Mouse (Mus musculus) liver, embryonic 11.5 days (tissue): ENCODE measurements at regions not wholly inside any gene's neighbourhood (a gene's known extent, or its start where the extent isn't known, plus 50 kb on each side); places are given as distances from the start of the nearest gene placed in this dataset.

Experiments used
- ATAC-seq: fragments of 200-750 bp; cut with Nextera tagmentation; replicated peaks from 2 replicates; pipeline ENCODE4 v1.8.0; 2017; ENCODE audit warnings: moderate number of reproducible peaks, mild to moderate bottlenecking, moderate TSS enrichment, moderate library complexity; ENCODE audit not compliant: low FRiP score
- DNase-seq: peaks from one replicate; pipeline ENCODE4 v3.0.0-alpha.2; 2017; ENCODE audit warnings: low spot score
- H3K27ac ChIP-seq: fragments of 300-500 bp; sonication (generic); 2 replicates; pipeline ENCODE4 v1.5.1; 2014; ENCODE audit warnings: mild to moderate bottlenecking, low read depth, low read length, control low read depth
- H3K27me3 ChIP-seq: fragments of 300-500 bp; sonication (generic); replicated peaks from 2 replicates; pipeline ENCODE4 v1.6.1; 2014; ENCODE audit warnings: low read length, mixed read lengths; ENCODE audit not compliant: control insufficient read depth, insufficient read depth
- H3K36me3 ChIP-seq: fragments of 300-500 bp; sonication (generic); 2 replicates; pipeline ENCODE4 v1.6.1; 2014; ENCODE audit warnings: mild to moderate bottlenecking, low read length, moderate library complexity, mixed read lengths; ENCODE audit not compliant: control insufficient read depth, insufficient read depth
- H3K4me1 ChIP-seq: fragments of 300-500 bp; sonication (generic); replicated peaks from 2 replicates; pipeline ENCODE4 v1.6.1; 2014; ENCODE audit warnings: low read length, mixed read lengths; ENCODE audit not compliant: control insufficient read depth, insufficient read depth
- H3K4me2 ChIP-seq: fragments of 300-500 bp; sonication (generic); 2 replicates; pipeline ENCODE4 v1.6.1; 2014; ENCODE audit warnings: mild to moderate bottlenecking, control low read depth, moderate library complexity
- H3K4me3 ChIP-seq: fragments of 300-500 bp; sonication (generic); 2 replicates; pipeline ENCODE4 v1.5.1; 2014; ENCODE audit warnings: low read depth, low read length, control low read depth
- H3K9ac ChIP-seq: fragments of 300-500 bp; sonication (generic); 2 replicates; pipeline ENCODE4 v1.6.1; 2014; ENCODE audit warnings: low read depth, low read length, control low read depth
- H3K9me3 ChIP-seq: fragments of 300-500 bp; sonication (generic); 2 replicates; pipeline ENCODE4 v1.6.1; 2016; ENCODE audit warnings: low read length, inconsistent platforms, mixed read lengths; ENCODE audit not compliant: control insufficient read depth
- WGBS: fragments of 180-500 bp; shearing (Covaris S2); extraction: QIAGEN DNeasy Blood & Tissue Kit; methylation state at CpG from one replicate; pipeline ENCODE4 v1.1.7; 2014; 5-methylcytosine and 5-hydroxymethylcytosine counted together

DNA sequence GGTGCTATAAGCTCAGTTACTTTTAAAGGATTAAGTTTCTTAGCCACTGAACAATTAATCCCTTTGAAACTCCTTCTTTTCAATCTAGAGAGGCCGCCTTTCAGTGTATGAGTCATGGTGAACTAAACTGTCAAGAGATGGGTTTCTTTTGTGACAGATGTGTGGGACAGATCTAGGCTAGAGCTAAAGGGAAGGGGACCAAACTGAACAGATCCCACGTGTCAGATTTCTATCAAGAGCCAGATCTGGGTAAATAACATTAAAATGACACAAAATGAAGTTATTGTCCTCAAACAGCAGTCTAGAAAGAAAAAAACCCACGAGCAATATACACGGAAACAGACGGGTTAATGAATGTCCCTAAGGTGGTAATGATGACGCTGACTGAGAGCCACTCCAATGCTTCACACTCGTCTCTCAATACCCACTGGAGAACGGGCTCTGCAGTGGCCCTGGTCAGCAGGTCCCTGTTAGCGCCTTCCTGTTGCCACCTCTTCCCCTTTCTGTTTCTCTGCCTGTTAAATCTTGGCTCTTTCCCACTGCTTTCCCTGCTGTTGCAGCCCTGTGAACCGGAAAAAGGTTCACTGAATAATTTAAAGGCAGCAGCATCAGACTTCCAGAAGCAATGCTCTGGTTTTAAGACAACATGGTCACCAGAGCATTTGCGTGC lies 52.7 kb upstream of the Rab3gap2 start:
- Histone ChIP-seq H3K9me3 (no peaks in the 10 kb centered on the region), H3K9ac (no peak overlapping the region), H3K27me3 (no peaks in the 10 kb centered on the region), H3K27ac (no peak overlapping the region), H3K36me3 (no peaks in the 10 kb centered on the region), H3K4me3 (no peak overlapping the region), H3K4me1 (no peaks in the 10 kb centered on the region), H3K4me2 (no peak overlapping the region)
- no peak for DNase-seq
- no peak for ATAC-seq
- WGBS: 69% methylated on average over 11 of the region's 11 CpGs

GRCm38 (mm10) chr1:185150431-185151129 lies 53.3 kb upstream of the Rab3gap2 start:
- Histone ChIP-seq H3K4me2 (no peak overlapping the region), H3K4me1 (no peaks in the 10 kb centered on the region), H3K27me3 (no peaks in the 10 kb centered on the region), H3K36me3 (no peaks in the 10 kb centered on the region), H3K9ac (no peak overlapping the region), H3K27ac (no peak overlapping the region), H3K9me3 (no peaks in the 10 kb centered on the region), H3K4me3 (no peak overlapping the region)
- DNase-seq: no peak
- no peak for ATAC-seq
- 82% methylated on average over 15 of the region's 15 CpGs for WGBS

DNA sequence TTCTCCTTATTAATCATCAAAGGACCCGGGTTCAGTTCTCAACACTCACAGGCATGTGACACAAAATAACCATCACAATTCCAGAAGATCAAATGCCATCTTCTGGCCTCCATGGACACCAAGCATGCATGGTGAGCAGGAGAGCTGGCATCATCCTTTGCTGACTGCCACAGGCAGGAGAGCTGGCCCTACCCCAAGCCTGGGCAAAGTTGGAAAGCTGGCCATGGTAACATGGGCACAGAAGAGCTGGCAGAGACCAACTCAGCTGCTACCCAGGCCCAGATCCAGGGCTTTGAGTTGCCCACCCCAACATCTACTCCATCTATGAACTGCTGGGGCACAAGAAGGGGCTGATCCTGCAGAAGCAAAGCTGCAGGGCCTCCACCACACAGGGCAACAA lies 59.1 kb upstream of the Rab3gap2 start:
- no peak overlapping the region for H3K4me3 ChIP-seq
- H3K4me1 ChIP-seq: no peaks in the 10 kb centered on the region
- DNase-seq (no peak), ATAC-seq (no peak)
- WGBS: 89% methylated on average over 1 of the region's 1 CpGs
- no peak overlapping the region for H3K9ac ChIP-seq
- no peaks in the 10 kb centered on the region for H3K27me3 ChIP-seq
- no peaks in the 10 kb centered on the region for H3K9me3 ChIP-seq
- H3K27ac ChIP-seq: no peak overlapping the region
- H3K36me3 ChIP-seq: no peaks in the 10 kb centered on the region
- no peak overlapping the region for H3K4me2 ChIP-seq

GRCm38 (mm10) chr1:185144006-185144405 lies 59.9 kb upstream of the Rab3gap2 start:
- no peak overlapping the region for H3K4me2 ChIP-seq
- no peak overlapping the region for H3K4me3 ChIP-seq
- WGBS: 87% methylated on average over 15 of the region's 15 CpGs
- no peaks in the 10 kb centered on the region for H3K4me1 ChIP-seq
- H3K36me3 ChIP-seq: no peaks in the 10 kb centered on the region
- no peaks in the 10 kb centered on the region for H3K27me3 ChIP-seq
- no peaks in the 10 kb centered on the region for H3K9me3 ChIP-seq
- no peak overlapping the region for H3K27ac ChIP-seq
- no peak for DNase-seq
- H3K9ac ChIP-seq: no peak overlapping the region
- no peak for ATAC-seq

DNA sequence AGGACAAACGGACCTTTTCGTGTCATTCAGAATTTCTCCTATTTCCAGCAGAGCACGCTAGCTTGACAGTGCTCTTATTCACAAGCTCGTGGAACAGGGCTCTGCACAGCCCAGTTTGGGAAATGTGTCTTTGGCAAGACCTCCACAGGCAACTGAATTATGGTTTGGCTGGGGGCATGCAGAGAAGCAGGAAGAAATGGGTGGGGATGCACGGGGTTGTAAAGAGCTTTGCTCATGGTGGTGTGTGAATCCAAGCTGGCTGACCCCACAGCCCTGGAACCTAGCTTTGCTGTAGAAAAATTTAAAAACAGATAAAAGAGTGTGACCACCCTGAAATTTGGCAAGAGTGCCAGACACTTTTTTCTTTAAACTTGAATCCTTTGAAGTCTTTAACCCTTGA lies 63.6 kb upstream of the Rab3gap2 start:
- H3K9me3 ChIP-seq: no peaks in the 10 kb centered on the region
- no peak overlapping the region for H3K27ac ChIP-seq
- no peaks in the 10 kb centered on the region for H3K27me3 ChIP-seq
- no peak overlapping the region for H3K4me2 ChIP-seq
- H3K4me3 ChIP-seq: no peak overlapping the region
- ATAC-seq (no peak), DNase-seq (no peak)
- H3K4me1 ChIP-seq: no peaks in the 10 kb centered on the region
- no peaks in the 10 kb centered on the region for H3K36me3 ChIP-seq
- H3K9ac ChIP-seq: no peak overlapping the region
- 73% methylated on average over 5 of the region's 5 CpGs for WGBS

- Histone ChIP-seq H3K27me3 (no peaks in the 10 kb centered on the region), H3K27ac (no peak overlapping the region), H3K4me1 (no peaks in the 10 kb centered on the region), H3K9ac (no peak overlapping the region), H3K4me2 (no peak overlapping the region), H3K36me3 (no peaks in the 10 kb centered on the region), H3K9me3 (no peaks in the 10 kb centered on the region), H3K4me3 (no peak overlapping the region)
- DNase-seq: no peak
- ATAC-seq: no peak
- WGBS: 72% methylated on average over 4 of the region's 4 CpGs
Observed at GRCm38 (mm10) chr1:185128209-185128608, 75.7 kb upstream of the Rab3gap2 start.

GRCm38 (mm10) chr1:185125737-185126286 lies 78.1 kb upstream of the Rab3gap2 start:
- H3K4me1 ChIP-seq: no peaks in the 10 kb centered on the region
- H3K4me2 ChIP-seq: no peak overlapping the region
- no peaks in the 10 kb centered on the region for H3K9me3 ChIP-seq
- 65% methylated on average over 14 of the region's 14 CpGs for WGBS
- no peak overlapping the region for H3K9ac ChIP-seq
- no peak for DNase-seq
- no peak overlapping the region for H3K4me3 ChIP-seq
- H3K36me3 ChIP-seq: no peaks in the 10 kb centered on the region
- H3K27me3 ChIP-seq: no peaks in the 10 kb centered on the region
- no peak overlapping the region for H3K27ac ChIP-seq
- ATAC-seq: no peak

GRCm38 (mm10) chr1:185121552-185121951 lies 82.4 kb upstream of the Rab3gap2 start:
- ATAC-seq: no peak
- Histone ChIP-seq H3K36me3 (no peaks in the 10 kb centered on the region), H3K4me3 (no peak overlapping the region), H3K4me1 (no peaks in the 10 kb centered on the region), H3K4me2 (no peak overlapping the region), H3K9ac (no peak overlapping the region), H3K27ac (no peak overlapping the region), H3K27me3 (no peaks in the 10 kb centered on the region), H3K9me3 (no peaks in the 10 kb centered on the region)
- WGBS: 76% methylated on average over 2 of the region's 2 CpGs
- no peak for DNase-seq

DNA sequence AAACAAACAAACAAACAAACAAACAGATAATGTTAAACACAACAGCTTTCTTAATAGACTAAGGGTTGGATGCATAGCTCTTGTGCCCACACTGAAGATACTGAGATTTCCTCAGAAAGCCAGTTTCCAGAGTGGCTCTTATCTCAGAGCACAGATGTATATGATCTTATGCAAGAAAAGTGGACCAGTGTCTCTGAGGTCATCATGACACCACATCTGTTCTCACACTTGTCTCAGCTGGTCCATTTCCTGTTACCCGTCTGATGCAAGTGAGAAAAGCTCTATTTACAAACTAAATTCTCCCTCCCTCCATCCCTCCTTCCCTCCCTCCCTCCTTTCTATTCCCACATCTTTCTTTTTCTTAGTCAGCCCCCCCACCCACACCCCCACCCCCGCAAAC lies 83.5 kb upstream of the Rab3gap2 start:
- H3K27ac ChIP-seq: no peak overlapping the region
- H3K36me3 ChIP-seq: no peaks in the 10 kb centered on the region
- no peak for DNase-seq
- H3K4me1 ChIP-seq: no peaks in the 10 kb centered on the region
- no peaks in the 10 kb centered on the region for H3K9me3 ChIP-seq
- no peak overlapping the region for H3K4me2 ChIP-seq
- no peak overlapping the region for H3K9ac ChIP-seq
- no peaks in the 10 kb centered on the region for H3K27me3 ChIP-seq
- WGBS: 49% methylated on average over 2 of the region's 2 CpGs
- no peak overlapping the region for H3K4me3 ChIP-seq
- no peak for ATAC-seq
